Mouse (Mus musculus): Measurements from ENCODE around the gene B830017H08Rik. TPM values are rescaled to one million over a fixed set of nuclear protein-coding genes. Genes with fewer than 3 reads are reported as not detected.

B830017H08Rik gene
- polyA plus RNA-seq, 1 experiment from 2014 or later = 0.36 TPM

DNA sequence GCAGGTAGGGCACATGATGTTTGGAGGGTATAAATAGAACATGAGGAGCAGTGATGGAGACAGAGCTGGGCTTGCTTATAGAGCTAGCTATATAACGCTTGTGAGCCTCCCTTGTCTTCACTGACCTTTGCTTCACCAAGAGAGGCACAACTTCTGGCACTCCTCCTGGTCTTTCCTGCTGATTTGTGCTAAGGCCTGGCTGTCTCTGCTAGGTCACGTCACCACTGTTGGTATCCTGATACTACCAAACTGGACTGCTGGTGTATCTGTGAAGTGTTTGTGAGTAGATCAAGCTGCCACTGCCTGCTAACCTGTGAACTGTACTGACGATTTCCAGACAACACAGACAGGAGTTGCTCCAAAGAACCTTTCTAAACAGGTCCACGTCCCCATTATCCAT is 42.3 kb downstream of the B830017H08Rik start:
- Histone ChIP-seq H3K4me2 (ENCODE audit: low read depth) (no peak overlapping the region), H3K27ac (ENCODE audit: low read depth, low read length) (no peak overlapping the region), H3K9ac (ENCODE audit: low read length) (no peak overlapping the region), H3K4me3 (ENCODE audit: low read depth, low read length) (no peak overlapping the region), H3K4me1 (ENCODE audit: control insufficient read depth, insufficient read depth, low read length) (no peaks in the 10 kb centered on the region), H3K9me3 (ENCODE audit: control insufficient read depth, low read length) (no peaks in the 10 kb centered on the region), H3K36me3 (ENCODE audit: control insufficient read depth, insufficient read depth, low read length) (peaks cover 2% of the 10 kb centered on the region), H3K27me3 (ENCODE audit: control insufficient read depth, insufficient read depth, low read length) (no peaks in the 10 kb centered on the region)
- ATAC-seq (ENCODE audit: insufficient read depth, low FRiP score, low TSS enrichment) (no peak), DNase-seq (ENCODE audit: low spot score) (no peak)
- WGBS = 88% methylated on average over 4 of the region's 4 CpGs

- DNase-seq (ENCODE audit: low spot score) (no peak), ATAC-seq (ENCODE audit: insufficient read depth, low FRiP score, low TSS enrichment) (no peak)
- WGBS = 89% methylated on average over 1 of the region's 1 CpGs
- no peaks in the 10 kb centered on the region for H3K4me1 ChIP-seq (ENCODE audit: control insufficient read depth, insufficient read depth, low read length)
- H3K27ac ChIP-seq (ENCODE audit: low read depth, low read length) = no peak overlapping the region
- H3K4me3 ChIP-seq (ENCODE audit: low read depth, low read length) = no peak overlapping the region
- no peaks in the 10 kb centered on the region for H3K9me3 ChIP-seq (ENCODE audit: control insufficient read depth, low read length)
- no peaks in the 10 kb centered on the region for H3K27me3 ChIP-seq (ENCODE audit: control insufficient read depth, insufficient read depth, low read length)
- H3K4me2 ChIP-seq (ENCODE audit: low read depth) = no peak overlapping the region
- no peak overlapping the region for H3K9ac ChIP-seq (ENCODE audit: low read length)
- H3K36me3 ChIP-seq (ENCODE audit: control insufficient read depth, insufficient read depth, low read length) = peaks cover 2% of the 10 kb centered on the region
Observed at GRCm38 (mm10) chr16:17876096-17876495, 43.2 kb downstream of the B830017H08Rik start.

DNA sequence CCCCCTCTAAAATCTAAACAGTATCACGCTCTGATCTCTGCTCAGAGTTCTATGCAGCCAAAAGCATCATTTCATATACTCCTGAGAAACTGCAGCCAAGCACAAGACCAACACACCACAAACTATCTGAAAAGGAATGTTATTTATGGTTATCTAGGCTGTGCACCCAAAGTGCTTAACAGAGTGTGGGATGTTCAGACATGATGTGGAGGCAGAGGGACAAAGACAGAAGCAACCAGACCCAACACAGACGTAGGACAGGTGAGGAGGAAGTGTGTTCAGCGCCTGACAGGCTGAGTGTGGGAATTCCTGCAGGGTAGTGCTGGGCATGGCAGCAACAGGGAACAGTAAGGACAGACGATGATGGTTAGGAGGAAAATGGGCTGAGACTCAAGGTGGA is 46.6 kb downstream of the B830017H08Rik start:
- Histone ChIP-seq H3K36me3 (ENCODE audit: control insufficient read depth, insufficient read depth, low read length) (peaks cover 5% of the 10 kb centered on the region), H3K4me2 (ENCODE audit: low read depth) (no peak overlapping the region), H3K4me1 (ENCODE audit: control insufficient read depth, insufficient read depth, low read length) (no peaks in the 10 kb centered on the region), H3K27ac (ENCODE audit: low read depth, low read length) (no peak overlapping the region), H3K9me3 (ENCODE audit: control insufficient read depth, low read length) (no peaks in the 10 kb centered on the region), H3K27me3 (ENCODE audit: control insufficient read depth, insufficient read depth, low read length) (no peaks in the 10 kb centered on the region), H3K9ac (ENCODE audit: low read length) (no peak overlapping the region), H3K4me3 (ENCODE audit: low read depth, low read length) (no peak overlapping the region)
- 90% methylated on average over 4 of the region's 4 CpGs for WGBS
- DNase-seq (ENCODE audit: low spot score) (no peak), ATAC-seq (ENCODE audit: insufficient read depth, low FRiP score, low TSS enrichment) (no peak)

DNA sequence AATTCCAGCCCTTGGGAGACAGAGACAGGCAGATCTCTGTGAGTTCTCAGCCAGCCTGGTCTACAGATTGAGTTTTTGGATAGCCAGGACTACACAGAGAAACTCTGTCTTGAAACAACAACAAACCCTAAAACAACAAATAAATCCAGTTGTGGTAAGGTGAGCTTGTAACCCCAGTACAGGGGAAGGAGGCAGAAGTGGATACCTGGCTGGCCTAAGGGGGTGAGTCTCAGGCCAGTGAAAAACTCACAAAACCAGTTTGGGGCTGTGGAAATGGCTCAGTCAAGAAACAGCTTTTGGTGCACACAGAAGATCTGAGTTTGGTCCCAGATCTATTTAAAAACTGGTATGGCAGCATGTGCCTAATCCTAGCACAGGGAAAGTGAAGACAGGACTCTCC is 49.3 kb downstream of the B830017H08Rik start:
- H3K9ac ChIP-seq (ENCODE audit: low read length) = no peak overlapping the region
- no peaks in the 10 kb centered on the region for H3K27me3 ChIP-seq (ENCODE audit: control insufficient read depth, insufficient read depth, low read length)
- ATAC-seq (ENCODE audit: insufficient read depth, low FRiP score, low TSS enrichment) = no peak

DNA sequence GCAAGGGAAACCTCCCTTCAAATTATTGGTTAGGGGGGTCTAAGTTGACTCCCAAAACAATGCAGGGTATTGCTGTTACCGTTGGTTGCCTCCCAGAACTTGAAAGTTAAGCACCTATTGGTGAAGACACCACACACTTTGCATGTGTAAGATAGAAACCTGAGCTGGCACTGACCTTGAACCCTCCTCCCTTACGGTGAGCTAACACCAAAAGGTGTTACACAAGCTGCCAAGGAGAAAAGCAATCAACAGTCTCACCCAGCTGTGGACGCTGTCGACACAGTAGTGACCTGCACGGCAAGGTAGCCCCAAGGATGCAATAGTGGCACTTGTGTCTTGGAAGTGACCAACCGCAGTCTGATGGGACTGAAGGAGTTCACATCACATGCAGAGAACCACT is 51.2 kb downstream of the B830017H08Rik start:
- H3K4me3 ChIP-seq (ENCODE audit: low read depth, low read length) = no peak overlapping the region
- H3K36me3 ChIP-seq (ENCODE audit: control insufficient read depth, insufficient read depth, low read length) = peaks cover 3% of the 10 kb centered on the region; the same call in 1 of the 2 replicates
- H3K9ac ChIP-seq (ENCODE audit: low read length) = no peak overlapping the region
- no peaks in the 10 kb centered on the region for H3K27me3 ChIP-seq (ENCODE audit: control insufficient read depth, insufficient read depth, low read length)
- DNase-seq (ENCODE audit: low spot score) (no peak), ATAC-seq (ENCODE audit: insufficient read depth, low FRiP score, low TSS enrichment) (no peak)
- H3K9me3 ChIP-seq (ENCODE audit: control insufficient read depth, low read length) = no peaks in the 10 kb centered on the region
- WGBS = 83% methylated on average over 6 of the region's 6 CpGs
- no peak overlapping the region for H3K27ac ChIP-seq (ENCODE audit: low read depth, low read length)
- no peaks in the 10 kb centered on the region for H3K4me1 ChIP-seq (ENCODE audit: control insufficient read depth, insufficient read depth, low read length)
- H3K4me2 ChIP-seq (ENCODE audit: low read depth) = no peak overlapping the region

More for the DNA sequence above, 49.3 kb downstream of the B830017H08Rik start:
- Histone ChIP-seq H3K36me3 (ENCODE audit: control insufficient read depth, insufficient read depth, low read length) (peaks cover 4% of the 10 kb centered on the region), H3K27ac (ENCODE audit: low read depth, low read length) (no peak overlapping the region), H3K4me1 (ENCODE audit: control insufficient read depth, insufficient read depth, low read length) (no peaks in the 10 kb centered on the region), H3K4me3 (ENCODE audit: low read depth, low read length) (no peak overlapping the region), H3K4me2 (ENCODE audit: low read depth) (no peak overlapping the region), H3K9me3 (ENCODE audit: control insufficient read depth, low read length) (no peaks in the 10 kb centered on the region)
- DNase-seq (ENCODE audit: low spot score) = no peak

Other genes starting within 250 kb of the B830017H08Rik start
- gene Slc7a4, start 249.9 kb upstream of the B830017H08Rik start, polyA plus RNA-seq (2014; fragmentation: Nextera tagmentation; extraction: Ambion mirVana) = 1.7 and 2.9 TPM in 2 replicates
- 41.2 and 45.3 TPM in 2 replicates for gene Smpd4, start 213.8 kb upstream of the B830017H08Rik start, polyA plus RNA-seq (2014; fragmentation: Nextera tagmentation; extraction: Ambion mirVana)
- 3.5 and 4.7 TPM in 2 replicates for gene Ccdc74a, start 186.7 kb upstream of the B830017H08Rik start, polyA plus RNA-seq (2014; fragmentation: Nextera tagmentation; extraction: Ambion mirVana)
- gene Med15, start 100.2 kb upstream of the B830017H08Rik start, polyA plus RNA-seq (2014; fragmentation: Nextera tagmentation; extraction: Ambion mirVana) = 40.2 and 40.4 TPM in 2 replicates
- 62.1 and 62.4 TPM in 2 replicates for gene Klhl22, start 73.5 kb upstream of the B830017H08Rik start, polyA plus RNA-seq (2014; fragmentation: Nextera tagmentation; extraction: Ambion mirVana)
- gene Scarf2, start 35.8 kb upstream of the B830017H08Rik start, polyA plus RNA-seq (2014; fragmentation: Nextera tagmentation; extraction: Ambion mirVana) = 9.5 and 13.1 TPM in 2 replicates
- 3.2 and 3.4 TPM in 2 replicates for gene Car15, start 5.2 kb downstream of the B830017H08Rik start, polyA plus RNA-seq (2014; fragmentation: Nextera tagmentation; extraction: Ambion mirVana)
- gene Gm20518, start 58.5 kb downstream of the B830017H08Rik start, polyA plus RNA-seq (2014; fragmentation: Nextera tagmentation; extraction: Ambion mirVana) = 0.09 and 0.36 TPM in 2 replicates
- gene Tssk1, start 61.1 kb downstream of the B830017H08Rik start, polyA plus RNA-seq (2014; fragmentation: Nextera tagmentation; extraction: Ambion mirVana) = 0.05 and 0.08 TPM in 2 replicates
- gene Dgcr2, start 65.4 kb downstream of the B830017H08Rik start, polyA plus RNA-seq (2014; fragmentation: Nextera tagmentation; extraction: Ambion mirVana) = 95.0 and 110 TPM in 2 replicates
- gene Tssk2, start 65.5 kb downstream of the B830017H08Rik start, polyA plus RNA-seq (2014; fragmentation: Nextera tagmentation; extraction: Ambion mirVana) = 0.28 TPM in 1 of 2 replicates, not detected in the other
- gene Ess2, start 78.2 kb downstream of the B830017H08Rik start, polyA plus RNA-seq (2014; fragmentation: Nextera tagmentation; extraction: Ambion mirVana) = 42.0 and 45.1 TPM in 2 replicates
- gene Gsc2, start 81.9 kb downstream of the B830017H08Rik start, polyA plus RNA-seq (2014; fragmentation: Nextera tagmentation; extraction: Ambion mirVana) = not detected in 2 replicates
- 127 and 131 TPM in 2 replicates for gene Slc25a1, start 95.1 kb downstream of the B830017H08Rik start, polyA plus RNA-seq (2014; fragmentation: Nextera tagmentation; extraction: Ambion mirVana)
- not detected in 2 replicates for gene Vpreb2, start 147.3 kb downstream of the B830017H08Rik start, polyA plus RNA-seq (2014; fragmentation: Nextera tagmentation; extraction: Ambion mirVana)
- gene Dgcr6, start 219.7 kb downstream of the B830017H08Rik start, polyA plus RNA-seq (2014; fragmentation: Nextera tagmentation; extraction: Ambion mirVana) = 142 and 147 TPM in 2 replicates

Data from neural tube, embryonic 11.5 days (tissue).